Mouse (Mus musculus): ENCODE measurements at regions not wholly inside any gene's neighbourhood (a gene's known extent, or its start where the extent isn't known, plus 50 kb on each side); places are given as distances from the start of the nearest gene placed in this dataset.

GRCm38 (mm10) chr12:7778056-7778440, 199.4 kb upstream of the Apob start:
- DNase-seq (ENCODE audit: low read depth) = no peak

- no peak for DNase-seq (ENCODE audit: low read depth)
These were observed 160.8 kb upstream of the Apob start for GRCm38 (mm10) chr12:7816616-7817015.

- DNase-seq (ENCODE audit: low read depth) = no peak
These were observed 157.3 kb upstream of the Apob start for GRCm38 (mm10) chr12:7820006-7820704.

GRCm38 (mm10) chr12:7820718-7821117, 156.7 kb upstream of the Apob start:
- DNase-seq (ENCODE audit: low read depth) = no peak

GRCm38 (mm10) chr12:7835731-7836130, 141.7 kb upstream of the Apob start:
- no peak for DNase-seq (ENCODE audit: low read depth)

GRCm38 (mm10) chr12:7853876-7854275, 123.6 kb upstream of the Apob start:
- DNase-seq (ENCODE audit: low read depth) = no peak

- DNase-seq (ENCODE audit: low read depth) = no peak
These were observed 121.8 kb upstream of the Apob start for GRCm38 (mm10) chr12:7855683-7856082.

- DNase-seq (ENCODE audit: low read depth) = no peak
These were observed 117.9 kb upstream of the Apob start for GRCm38 (mm10) chr12:7859533-7859932.

- DNase-seq (ENCODE audit: low read depth) = no peak
These were observed 107.4 kb upstream of the Apob start for GRCm38 (mm10) chr12:7870004-7870403.

GRCm38 (mm10) chr12:7870473-7870872, 107.0 kb upstream of the Apob start:
- no peak for DNase-seq (ENCODE audit: low read depth)

GRCm38 (mm10) chr12:7875454-7875853, 102.0 kb upstream of the Apob start:
- no peak for DNase-seq (ENCODE audit: low read depth)

- no peak for DNase-seq (ENCODE audit: low read depth)
These were observed 101.0 kb upstream of the Apob start for GRCm38 (mm10) chr12:7876302-7877063.

GRCm38 (mm10) chr12:7878761-7879160, 98.7 kb upstream of the Apob start:
- no peak for DNase-seq (ENCODE audit: low read depth)

GRCm38 (mm10) chr12:7896156-7896555, 81.3 kb upstream of the Apob start:
- no peak for DNase-seq (ENCODE audit: low read depth)

GRCm38 (mm10) chr12:7905329-7905728, 72.1 kb upstream of the Apob start:
- DNase-seq (ENCODE audit: low read depth) = no peak

GRCm38 (mm10) chr12:7906831-7907230, 70.6 kb upstream of the Apob start:
- DNase-seq (ENCODE audit: low read depth) = no peak

- DNase-seq (ENCODE audit: low read depth) = no peak
These were observed 67.6 kb upstream of the Apob start for GRCm38 (mm10) chr12:7909746-7910360.

- DNase-seq (ENCODE audit: low read depth) = no peak
These were observed 66.9 kb upstream of the Apob start for GRCm38 (mm10) chr12:7910509-7910908.

- DNase-seq (ENCODE audit: low read depth) = no peak
These were observed 59.1 kb upstream of the Apob start for GRCm38 (mm10) chr12:7918385-7918784.

- no peak for DNase-seq (ENCODE audit: low read depth)
These were observed 58.3 kb upstream of the Apob start for GRCm38 (mm10) chr12:7918967-7919708.

- DNase-seq (ENCODE audit: low read depth) = no peak
These were observed 57.6 kb upstream of the Apob start for GRCm38 (mm10) chr12:7919709-7920324.

- no peak for DNase-seq (ENCODE audit: low read depth)
These were observed 56.6 kb upstream of the Apob start for GRCm38 (mm10) chr12:7920888-7921287.
